Mouse (Mus musculus): ENCODE results near the gene Cd2ap. TPM values are rescaled to one million over a fixed set of nuclear protein-coding genes. Genes with fewer than 3 reads are reported as not detected.

Cd2ap gene
- total RNA-seq, 2 experiments from 2014 or later: 12.3 to 15.0 TPM

Other genes starting within 250 kb of the Cd2ap start
- gene Adgrf4, start 184.4 kb downstream of the Cd2ap start, total RNA-seq (2014; fragmentation: Nextera tagmentation): not detected in 2 replicates
- not detected in 2 replicates for gene Adgrf4, start 184.4 kb downstream of the Cd2ap start, total RNA-seq (2017)
- not detected in 2 replicates for gene Adgrf2, start 134.5 kb downstream of the Cd2ap start, total RNA-seq (2014; fragmentation: Nextera tagmentation)
- not detected in 2 replicates for gene Adgrf2, start 134.5 kb downstream of the Cd2ap start, total RNA-seq (2017)
- gene Tnfrsf21, start 139.9 kb upstream of the Cd2ap start, total RNA-seq (2014; fragmentation: Nextera tagmentation): 17.2 and 20.5 TPM in 2 replicates
- 19.2 and 23.6 TPM in 2 replicates for gene Tnfrsf21, start 139.9 kb upstream of the Cd2ap start, total RNA-seq (2017)

Measured in megakaryocyte-erythroid progenitor cell, adult 5-6 weeks (primary cell).